Mouse (Mus musculus): ENCODE measurements around the gene Casq1.

Gene Casq1

DNA sequence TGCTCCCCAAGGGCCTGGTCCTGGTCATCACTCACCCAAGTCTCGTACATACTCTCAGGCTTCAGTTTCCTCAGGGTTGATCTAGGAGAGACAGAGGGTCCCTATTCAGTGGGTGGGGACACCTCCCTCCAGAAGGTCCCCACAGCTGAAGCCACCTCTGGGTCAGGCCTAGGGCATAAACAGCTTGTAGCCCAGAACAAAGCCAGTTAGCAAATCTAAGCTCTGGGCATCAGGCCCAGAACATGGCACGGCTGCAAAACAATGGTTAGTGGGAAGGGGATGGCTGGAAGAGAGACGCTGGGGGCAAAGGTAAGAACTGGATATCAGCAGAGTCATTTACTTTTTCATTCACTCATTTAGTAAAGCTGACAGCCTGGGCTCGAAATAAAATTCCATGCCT, 5.9 kb downstream of the Casq1 start:
- H3K27me3 ChIP-seq (ENCODE audit: insufficient read depth, low read length): no peaks in the 10 kb centered on the region
- H3K36me3 ChIP-seq (ENCODE audit: insufficient read depth, low read length): peaks cover 3% of the 10 kb centered on the region; the same call in 1 of the 2 replicates
- no peak for TF ChIP-seq POU5F1 (IDR thresholded peaks at IDR 0.05; ENCODE audit: borderline replicate concordance, low read length)
- no peak for TF ChIP-seq NANOG (IDR thresholded peaks at IDR 0.05; ENCODE audit: borderline replicate concordance, low read length)
- TF ChIP-seq CTCF (conservative IDR thresholded peaks at IDR 0.05; ENCODE audit: low read length): no peak

DNA sequence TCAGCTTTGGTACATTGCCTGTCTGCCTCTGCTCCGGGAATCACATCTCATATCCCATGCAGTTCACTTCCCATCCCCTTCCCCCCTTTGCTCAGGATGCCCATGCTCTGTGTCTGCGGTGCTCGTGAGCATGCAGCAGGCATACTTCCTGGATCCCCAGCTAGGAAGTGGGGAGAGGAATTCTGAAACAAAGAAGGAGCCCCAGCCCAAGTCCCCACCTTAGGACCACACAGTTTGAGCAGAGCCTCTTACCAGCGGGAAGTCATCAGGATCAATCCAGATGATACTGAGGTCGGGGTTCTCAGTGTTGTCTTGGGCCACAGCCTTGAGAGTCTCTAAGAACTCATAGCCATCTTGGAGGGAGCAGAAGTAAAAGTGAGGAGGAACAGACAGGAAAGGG, 6.9 kb downstream of the Casq1 start:
- H3K4me3 ChIP-seq (replicated peaks; ENCODE audit: low read length): peak overlapping the region; percentile 27; the same call in 1 of the 2 replicates
- TF ChIP-seq CTCF (conservative IDR thresholded peaks at IDR 0.05; ENCODE audit: low read length) (no peak), POU5F1 (IDR thresholded peaks at IDR 0.05; ENCODE audit: borderline replicate concordance, low read length) (no peak), NANOG (IDR thresholded peaks at IDR 0.05; ENCODE audit: borderline replicate concordance, low read length) (no peak)
- H3K9me3 ChIP-seq (ENCODE audit: low read length): no peaks in the 10 kb centered on the region
- no peaks in the 10 kb centered on the region for H3K27me3 ChIP-seq (ENCODE audit: insufficient read depth, low read length)
- peaks cover 3% of the 10 kb centered on the region; the same call in 1 of the 2 replicates for H3K36me3 ChIP-seq (ENCODE audit: insufficient read depth, low read length)
- H3K4me1 ChIP-seq (replicated peaks; ENCODE audit: low read depth, low read length): peaks cover 72% of the 10 kb centered on the region

More for the DNA sequence above, 5.9 kb downstream of the Casq1 start:
- Histone ChIP-seq H3K9me3 (ENCODE audit: low read length) (no peaks in the 10 kb centered on the region), H3K4me1 (replicated peaks; ENCODE audit: low read depth, low read length) (peaks cover 82% of the 10 kb centered on the region), H3K4me3 (replicated peaks; ENCODE audit: low read length) (peak overlapping the region; percentile 27; the same call in 1 of the 2 replicates)

DNA sequence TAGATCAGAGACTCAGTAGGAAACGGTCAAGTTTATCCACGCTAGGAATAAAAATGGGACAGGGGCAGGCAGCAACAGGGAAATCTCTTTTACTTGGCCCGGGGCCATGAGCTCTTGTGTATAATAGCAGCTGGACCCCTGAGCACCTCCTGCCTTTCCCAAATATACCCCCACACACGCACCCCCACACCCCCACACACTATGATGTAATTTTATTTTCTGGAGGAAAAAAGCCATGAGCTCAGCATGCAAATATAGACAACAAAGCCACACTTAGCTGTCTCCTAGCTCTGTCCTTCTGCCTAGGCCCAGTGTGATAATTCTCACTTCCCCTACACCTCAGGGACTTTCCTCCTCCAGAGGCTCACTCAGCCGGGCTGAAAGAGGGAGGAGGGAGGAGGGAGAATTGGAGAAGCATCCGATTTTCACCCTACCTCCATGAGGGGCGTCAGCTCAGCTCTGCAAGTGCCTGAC, 12.5 kb downstream of the Casq1 start:
- peaks cover 5% of the 10 kb centered on the region for H3K36me3 ChIP-seq (ENCODE audit: insufficient read depth, low read length)
- TF ChIP-seq POU5F1 (IDR thresholded peaks at IDR 0.05; ENCODE audit: borderline replicate concordance, low read length) (no peak), CTCF (conservative IDR thresholded peaks at IDR 0.05; ENCODE audit: low read length) (no peak), NANOG (IDR thresholded peaks at IDR 0.05; ENCODE audit: borderline replicate concordance, low read length) (no peak)
- peaks cover 6% of the 10 kb centered on the region for H3K27me3 ChIP-seq (ENCODE audit: insufficient read depth, low read length)
- H3K4me1 ChIP-seq (replicated peaks; ENCODE audit: low read depth, low read length): peaks cover 74% of the 10 kb centered on the region
- no peak overlapping the region for H3K4me3 ChIP-seq (replicated peaks; ENCODE audit: low read length)
- H3K9me3 ChIP-seq (ENCODE audit: low read length): no peaks in the 10 kb centered on the region

DNA sequence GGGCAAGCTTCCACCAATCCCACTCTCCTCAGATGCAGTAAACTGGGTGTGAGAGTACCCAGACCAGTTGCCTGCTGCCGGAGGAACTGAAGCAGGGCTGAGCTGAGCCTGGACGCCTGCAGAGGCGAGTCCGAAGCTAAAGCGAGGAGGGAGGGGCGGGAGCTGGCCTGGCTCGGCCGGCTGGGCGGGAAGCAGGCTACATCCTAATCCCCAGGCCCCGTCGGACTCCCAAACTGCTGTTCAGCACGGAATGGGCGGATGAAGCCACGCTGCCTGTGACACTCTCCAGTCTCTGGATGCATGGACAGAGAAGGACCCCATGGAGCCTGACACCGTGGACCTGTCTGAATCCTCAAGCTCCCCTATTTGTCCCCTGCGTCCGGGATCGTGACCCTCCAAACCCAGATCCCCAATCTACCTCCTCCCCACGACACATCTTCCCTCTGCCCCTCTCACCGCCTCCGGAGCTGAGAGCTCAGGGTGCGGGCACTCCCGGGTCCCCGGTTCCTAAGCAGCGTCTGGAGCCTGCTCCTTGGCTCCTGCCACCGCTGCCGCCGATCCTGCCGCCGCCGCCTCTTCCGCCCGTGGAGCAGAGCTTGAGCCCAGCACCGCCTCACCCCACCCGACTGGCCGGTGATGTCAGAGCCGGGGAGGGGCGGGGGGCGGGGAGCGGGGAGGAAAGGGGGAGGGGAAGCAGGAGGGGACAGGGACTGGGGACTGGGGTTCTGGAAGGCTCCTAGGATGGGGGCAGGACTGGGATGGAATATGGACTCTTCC, 13.3 kb downstream of the Casq1 start, which contains the start of gene Pea15a:
Gene Pea15a (minus strand): TSS at position 664 of the 777 bp plus-strand sequence.
- H3K27me3 ChIP-seq (ENCODE audit: insufficient read depth, low read length): peaks cover 6% of the 10 kb centered on the region
- no peak for TF ChIP-seq CTCF (conservative IDR thresholded peaks at IDR 0.05; ENCODE audit: low read length)
- TF ChIP-seq POU5F1 (IDR thresholded peaks at IDR 0.05; ENCODE audit: borderline replicate concordance, low read length): no peak
- no peak for TF ChIP-seq NANOG (IDR thresholded peaks at IDR 0.05; ENCODE audit: borderline replicate concordance, low read length)
- H3K9me3 ChIP-seq (ENCODE audit: low read length): no peaks in the 10 kb centered on the region
- peaks cover 74% of the 10 kb centered on the region for H3K4me1 ChIP-seq (replicated peaks; ENCODE audit: low read depth, low read length)
- H3K36me3 ChIP-seq (ENCODE audit: insufficient read depth, low read length): peaks cover 14% of the 10 kb centered on the region
- peak within 1 kb of the TSS; percentile 84 for H3K4me3 ChIP-seq (replicated peaks; ENCODE audit: low read length)

DNA sequence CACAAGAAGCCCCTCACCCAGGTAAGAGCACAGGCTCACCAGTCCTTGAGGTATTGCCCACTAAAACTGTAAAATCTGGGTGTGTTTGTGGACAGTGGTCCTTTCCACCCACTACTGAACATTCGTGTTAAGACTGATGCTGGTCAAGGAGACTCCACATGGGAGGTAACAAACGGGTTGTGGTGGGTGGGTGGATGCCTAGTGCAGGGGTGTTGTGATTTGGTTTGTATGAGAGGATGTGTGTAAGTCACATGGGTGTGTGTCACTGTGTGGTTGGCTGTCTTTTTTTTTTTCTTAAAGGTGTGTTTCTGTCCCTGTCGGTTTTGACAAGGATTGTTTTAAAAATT, 14.0 kb downstream of the Casq1 start:
- Histone ChIP-seq H3K36me3 (ENCODE audit: insufficient read depth, low read length) (peaks cover 20% of the 10 kb centered on the region), H3K9me3 (ENCODE audit: low read length) (no peaks in the 10 kb centered on the region), H3K4me1 (replicated peaks; ENCODE audit: low read depth, low read length) (peaks cover 75% of the 10 kb centered on the region), H3K4me3 (replicated peaks; ENCODE audit: low read length) (peak overlapping the region; percentile 84), H3K27me3 (ENCODE audit: insufficient read depth, low read length) (peaks cover 6% of the 10 kb centered on the region)
- TF ChIP-seq POU5F1 (IDR thresholded peaks at IDR 0.05; ENCODE audit: borderline replicate concordance, low read length) (no peak), CTCF (conservative IDR thresholded peaks at IDR 0.05; ENCODE audit: low read length) (no peak), NANOG (IDR thresholded peaks at IDR 0.05; ENCODE audit: borderline replicate concordance, low read length) (no peak)

DNA sequence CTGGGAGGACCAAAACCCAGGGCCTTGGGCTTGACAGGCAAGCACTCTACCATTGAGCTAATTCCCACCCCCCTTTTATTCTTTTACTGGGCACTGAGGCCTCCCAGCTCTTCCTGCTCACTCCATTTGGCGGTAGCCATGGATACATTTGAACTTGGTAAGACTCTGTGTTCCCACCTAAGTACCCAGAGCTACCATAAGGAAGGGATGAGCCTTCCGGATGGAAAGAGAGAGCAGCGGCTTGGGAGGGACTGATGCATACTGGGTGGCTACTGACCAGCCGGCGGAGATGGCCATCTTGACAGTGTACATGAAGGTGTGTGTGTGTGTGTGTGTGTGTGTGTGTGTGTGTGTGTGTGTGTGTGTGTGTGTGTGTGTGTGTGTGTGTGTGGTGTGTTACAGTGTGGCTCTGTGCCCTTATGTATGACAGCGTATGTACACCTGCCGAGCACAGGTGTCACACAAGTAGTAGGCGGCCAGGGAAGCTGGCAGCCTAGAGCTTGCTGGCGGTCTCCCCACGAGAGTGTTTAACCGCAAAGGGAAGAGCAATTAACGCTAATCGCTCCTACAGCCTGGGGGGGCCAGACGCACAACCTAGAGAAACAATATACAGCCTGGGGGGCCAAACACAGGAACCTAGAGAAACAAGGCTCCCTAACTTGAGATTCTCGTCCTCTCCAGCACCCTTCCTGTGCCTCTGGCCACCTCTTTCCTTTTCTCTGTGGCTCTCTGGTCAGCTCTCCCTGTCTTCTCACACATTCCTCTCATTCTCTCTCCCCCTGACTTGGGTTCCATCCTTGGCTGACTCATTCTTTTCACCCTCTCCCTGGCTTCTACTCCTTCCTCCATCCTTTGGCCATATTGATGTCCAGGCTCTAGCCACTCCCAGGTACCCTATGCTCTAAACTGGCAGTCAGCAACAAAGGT, 14.6 kb downstream of the Casq1 start:
- no peak for TF ChIP-seq CTCF (conservative IDR thresholded peaks at IDR 0.05; ENCODE audit: low read length)
- TF ChIP-seq NANOG (IDR thresholded peaks at IDR 0.05; ENCODE audit: borderline replicate concordance, low read length): no peak
- TF ChIP-seq POU5F1 (IDR thresholded peaks at IDR 0.05; ENCODE audit: borderline replicate concordance, low read length): no peak
- peaks cover 75% of the 10 kb centered on the region for H3K4me1 ChIP-seq (replicated peaks; ENCODE audit: low read depth, low read length)
- H3K9me3 ChIP-seq (ENCODE audit: low read length): no peaks in the 10 kb centered on the region
- H3K4me3 ChIP-seq (replicated peaks; ENCODE audit: low read length): peak overlapping the region; percentile 84
- peaks cover 6% of the 10 kb centered on the region for H3K27me3 ChIP-seq (ENCODE audit: insufficient read depth, low read length)
- H3K36me3 ChIP-seq (ENCODE audit: insufficient read depth, low read length): peaks cover 26% of the 10 kb centered on the region

DNA sequence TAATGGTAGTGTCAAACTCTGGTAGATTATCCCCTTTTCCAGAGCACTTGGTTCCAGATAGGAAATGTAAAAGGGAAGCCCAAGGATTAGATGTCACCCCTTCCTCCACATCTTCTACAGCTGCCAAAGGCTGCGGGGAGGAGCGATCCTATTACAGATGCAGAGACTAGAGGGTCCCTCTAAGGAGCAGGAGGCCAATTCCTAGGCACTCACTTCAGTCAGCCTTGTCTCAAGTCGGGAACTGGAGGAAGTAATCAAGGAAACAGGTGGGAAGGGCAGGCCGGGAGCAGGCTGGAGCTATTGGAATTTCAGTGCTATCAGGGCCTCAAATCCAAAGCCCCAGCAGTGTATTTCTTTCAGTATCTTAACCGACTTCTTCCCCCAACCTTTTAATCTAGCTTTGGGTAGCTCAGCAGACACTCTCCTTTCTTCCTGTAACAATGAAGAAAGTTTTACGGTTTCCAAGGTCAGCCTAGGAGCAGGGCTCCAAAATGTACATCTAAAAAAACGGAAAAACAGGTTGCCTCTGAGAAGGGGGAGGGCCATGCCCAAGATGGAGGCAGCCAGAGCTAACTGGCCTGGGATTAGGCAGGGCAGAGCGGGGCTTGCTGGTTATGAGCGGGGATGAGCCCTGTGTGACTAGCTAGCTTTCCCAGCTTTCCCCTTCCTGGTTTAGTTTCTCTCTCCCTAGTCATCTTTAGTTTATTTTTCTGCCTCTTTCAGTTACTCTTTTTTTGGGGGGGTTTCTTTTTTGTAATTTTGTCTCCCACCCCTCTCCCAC, 15.4 kb downstream of the Casq1 start:
- peak overlapping the region; percentile 35 for H3K4me3 ChIP-seq (replicated peaks; ENCODE audit: low read length)
- H3K27me3 ChIP-seq (ENCODE audit: insufficient read depth, low read length): peaks cover 6% of the 10 kb centered on the region
- no peak for TF ChIP-seq POU5F1 (IDR thresholded peaks at IDR 0.05; ENCODE audit: borderline replicate concordance, low read length)
- TF ChIP-seq CTCF (conservative IDR thresholded peaks at IDR 0.05; ENCODE audit: low read length): no peak
- no peak for TF ChIP-seq NANOG (IDR thresholded peaks at IDR 0.05; ENCODE audit: borderline replicate concordance, low read length)
- no peaks in the 10 kb centered on the region for H3K9me3 ChIP-seq (ENCODE audit: low read length)
- peaks cover 72% of the 10 kb centered on the region for H3K4me1 ChIP-seq (replicated peaks; ENCODE audit: low read depth, low read length)
- peaks cover 32% of the 10 kb centered on the region for H3K36me3 ChIP-seq (ENCODE audit: insufficient read depth, low read length)

Measured in E14TG2a.4 (cell line).